Mouse (Mus musculus): Measurements from ENCODE around the gene Asic2. TPM values are rescaled to one million over a fixed set of nuclear protein-coding genes. Genes with fewer than 3 reads are reported as not detected.
"Not testable (repeated sequence)": the region's sequence is repeated elsewhere in the genome, so short reads cannot be mapped to it uniquely, and the experiment has no call there.

Asic2 gene
- polyA plus RNA-seq, 1 experiment from 2014 or later = 8.7 TPM

GRCm38 (mm10) chr11:81371545-81371944 is 596.7 kb downstream of the Asic2 start:
- H3K9me3 ChIP-seq (ENCODE audit: control insufficient read depth, low read length) = no peaks in the 10 kb centered on the region
- H3K4me2 ChIP-seq (ENCODE audit: low read length) = no peak overlapping the region
- H3K4me3 ChIP-seq (replicated peaks; ENCODE audit: low read length) = no peak overlapping the region
- WGBS = 57% methylated on average over 8 of the region's 8 CpGs
- H3K27me3 ChIP-seq (replicated peaks; ENCODE audit: control insufficient read depth, insufficient read depth, low read length) = no peaks in the 10 kb centered on the region
- no peak overlapping the region for H3K9ac ChIP-seq (replicated peaks; ENCODE audit: low read depth, low read length)
- ATAC-seq = no peak
- peaks cover 10% of the 10 kb centered on the region for H3K4me1 ChIP-seq (replicated peaks; ENCODE audit: control insufficient read depth, insufficient read depth, low read length)
- H3K36me3 ChIP-seq (ENCODE audit: control insufficient read depth, insufficient read depth) = no peaks in the 10 kb centered on the region
- H3K27ac ChIP-seq (ENCODE audit: low read length) = no peak overlapping the region

GRCm38 (mm10) chr11:81370426-81370810 is 597.8 kb downstream of the Asic2 start:
- WGBS = 24% methylated on average over 8 of the region's 8 CpGs
- 0 out of 2 replicates have a peak, but pooled peaks have one; percentile 47 for ATAC-seq
- Histone ChIP-seq H3K4me3 (replicated peaks; ENCODE audit: low read length) (no peak overlapping the region), H3K9ac (replicated peaks; ENCODE audit: low read depth, low read length) (no peak overlapping the region), H3K4me1 (replicated peaks; ENCODE audit: control insufficient read depth, insufficient read depth, low read length) (peaks cover 10% of the 10 kb centered on the region), H3K4me2 (ENCODE audit: low read length) (no peak overlapping the region), H3K9me3 (ENCODE audit: control insufficient read depth, low read length) (no peaks in the 10 kb centered on the region), H3K36me3 (ENCODE audit: control insufficient read depth, insufficient read depth) (no peaks in the 10 kb centered on the region), H3K27me3 (replicated peaks; ENCODE audit: control insufficient read depth, insufficient read depth, low read length) (no peaks in the 10 kb centered on the region), H3K27ac (ENCODE audit: low read length) (no peak overlapping the region)

- Histone ChIP-seq H3K27ac (ENCODE audit: low read length) (no peak overlapping the region), H3K4me2 (ENCODE audit: low read length) (no peak overlapping the region), H3K4me3 (replicated peaks; ENCODE audit: low read length) (no peak overlapping the region), H3K9me3 (ENCODE audit: control insufficient read depth, low read length) (no peaks in the 10 kb centered on the region), H3K36me3 (ENCODE audit: control insufficient read depth, insufficient read depth) (no peaks in the 10 kb centered on the region), H3K9ac (replicated peaks; ENCODE audit: low read depth, low read length) (no peak overlapping the region), H3K27me3 (replicated peaks; ENCODE audit: control insufficient read depth, insufficient read depth, low read length) (no peaks in the 10 kb centered on the region), H3K4me1 (replicated peaks; ENCODE audit: control insufficient read depth, insufficient read depth, low read length) (peaks cover 10% of the 10 kb centered on the region)
- 62% methylated on average over 10 of the region's 10 CpGs for WGBS
- no peak for ATAC-seq
These were observed 598.5 kb downstream of the Asic2 start for GRCm38 (mm10) chr11:81369497-81370425.

GRCm38 (mm10) chr11:81364442-81364841 is 603.8 kb downstream of the Asic2 start:
- H3K4me1 ChIP-seq (replicated peaks; ENCODE audit: control insufficient read depth, insufficient read depth, low read length) = peaks cover 4% of the 10 kb centered on the region; the same call in 1 of the 2 replicates
- no peaks in the 10 kb centered on the region for H3K36me3 ChIP-seq (ENCODE audit: control insufficient read depth, insufficient read depth)
- H3K4me3 ChIP-seq (replicated peaks; ENCODE audit: low read length) = no peak overlapping the region
- H3K9ac ChIP-seq (replicated peaks; ENCODE audit: low read depth, low read length) = no peak overlapping the region
- H3K9me3 ChIP-seq (ENCODE audit: control insufficient read depth, low read length) = no peaks in the 10 kb centered on the region
- no peaks in the 10 kb centered on the region for H3K27me3 ChIP-seq (replicated peaks; ENCODE audit: control insufficient read depth, insufficient read depth, low read length)
- H3K27ac ChIP-seq (ENCODE audit: low read length) = no peak overlapping the region
- WGBS = 95% methylated on average over 3 of the region's 3 CpGs
- H3K4me2 ChIP-seq (ENCODE audit: low read length) = no peak overlapping the region
- no peak for ATAC-seq

GRCm38 (mm10) chr11:81362461-81362860 is 605.8 kb downstream of the Asic2 start:
- Histone ChIP-seq H3K4me2 (ENCODE audit: low read length) (no peak overlapping the region), H3K36me3 (ENCODE audit: control insufficient read depth, insufficient read depth) (no peaks in the 10 kb centered on the region), H3K9ac (replicated peaks; ENCODE audit: low read depth, low read length) (no peak overlapping the region), H3K9me3 (ENCODE audit: control insufficient read depth, low read length) (no peaks in the 10 kb centered on the region), H3K27me3 (replicated peaks; ENCODE audit: control insufficient read depth, insufficient read depth, low read length) (no peaks in the 10 kb centered on the region), H3K4me3 (replicated peaks; ENCODE audit: low read length) (no peak overlapping the region), H3K4me1 (replicated peaks; ENCODE audit: control insufficient read depth, insufficient read depth, low read length) (peaks cover 4% of the 10 kb centered on the region; the same call in 1 of the 2 replicates), H3K27ac (ENCODE audit: low read length) (no peak overlapping the region)
- WGBS = 55% methylated on average over 3 of the region's 3 CpGs
- no peak for ATAC-seq

- Histone ChIP-seq H3K27ac (ENCODE audit: low read length) (no peak overlapping the region), H3K36me3 (ENCODE audit: control insufficient read depth, insufficient read depth) (no peaks in the 10 kb centered on the region), H3K9me3 (ENCODE audit: control insufficient read depth, low read length) (no peaks in the 10 kb centered on the region), H3K27me3 (replicated peaks; ENCODE audit: control insufficient read depth, insufficient read depth, low read length) (no peaks in the 10 kb centered on the region), H3K4me3 (replicated peaks; ENCODE audit: low read length) (no peak overlapping the region), H3K4me1 (replicated peaks; ENCODE audit: control insufficient read depth, insufficient read depth, low read length) (peaks cover 4% of the 10 kb centered on the region; the same call in 1 of the 2 replicates), H3K4me2 (ENCODE audit: low read length) (no peak overlapping the region), H3K9ac (replicated peaks; ENCODE audit: low read depth, low read length) (no peak overlapping the region)
- no peak for ATAC-seq
- 92% methylated on average over 4 of the region's 4 CpGs for WGBS
These were observed 607.2 kb downstream of the Asic2 start for GRCm38 (mm10) chr11:81361040-81361439.

GRCm38 (mm10) chr11:81350498-81350897 is 617.8 kb downstream of the Asic2 start:
- H3K4me1 ChIP-seq (replicated peaks; ENCODE audit: control insufficient read depth, insufficient read depth, low read length); H3K27me3 ChIP-seq (replicated peaks; ENCODE audit: control insufficient read depth, insufficient read depth, low read length); ATAC-seq; H3K4me3 ChIP-seq (replicated peaks; ENCODE audit: low read length); H3K27ac ChIP-seq (ENCODE audit: low read length); H3K36me3 ChIP-seq (ENCODE audit: control insufficient read depth, insufficient read depth); H3K4me2 ChIP-seq (ENCODE audit: low read length); H3K9me3 ChIP-seq (ENCODE audit: control insufficient read depth, low read length); H3K9ac ChIP-seq (replicated peaks; ENCODE audit: low read depth, low read length): not testable (repeated sequence)
- 71% methylated on average over 5 of the region's 6 CpGs for WGBS

GRCm38 (mm10) chr11:81331977-81332376 is 636.3 kb downstream of the Asic2 start:
- 89% methylated on average over 2 of the region's 2 CpGs for WGBS
- H3K4me3 ChIP-seq (replicated peaks; ENCODE audit: low read length) = no peak overlapping the region
- no peak overlapping the region for H3K4me2 ChIP-seq (ENCODE audit: low read length)
- H3K27me3 ChIP-seq (replicated peaks; ENCODE audit: control insufficient read depth, insufficient read depth, low read length) = no peaks in the 10 kb centered on the region
- no peak overlapping the region for H3K27ac ChIP-seq (ENCODE audit: low read length)
- no peaks in the 10 kb centered on the region for H3K9me3 ChIP-seq (ENCODE audit: control insufficient read depth, low read length)
- H3K4me1 ChIP-seq (replicated peaks; ENCODE audit: control insufficient read depth, insufficient read depth, low read length) = no peaks in the 10 kb centered on the region
- ATAC-seq = no peak
- H3K36me3 ChIP-seq (ENCODE audit: control insufficient read depth, insufficient read depth) = no peaks in the 10 kb centered on the region
- no peak overlapping the region for H3K9ac ChIP-seq (replicated peaks; ENCODE audit: low read depth, low read length)

GRCm38 (mm10) chr11:81330982-81331381 is 637.3 kb downstream of the Asic2 start:
- H3K4me1 ChIP-seq (replicated peaks; ENCODE audit: control insufficient read depth, insufficient read depth, low read length) = no peaks in the 10 kb centered on the region
- no peak overlapping the region for H3K4me3 ChIP-seq (replicated peaks; ENCODE audit: low read length)
- H3K9ac ChIP-seq (replicated peaks; ENCODE audit: low read depth, low read length) = no peak overlapping the region
- no peak overlapping the region for H3K27ac ChIP-seq (ENCODE audit: low read length)
- no peaks in the 10 kb centered on the region for H3K36me3 ChIP-seq (ENCODE audit: control insufficient read depth, insufficient read depth)
- no peak for ATAC-seq
- WGBS = 86% methylated on average over 3 of the region's 3 CpGs
- no peaks in the 10 kb centered on the region for H3K9me3 ChIP-seq (ENCODE audit: control insufficient read depth, low read length)
- no peak overlapping the region for H3K4me2 ChIP-seq (ENCODE audit: low read length)
- H3K27me3 ChIP-seq (replicated peaks; ENCODE audit: control insufficient read depth, insufficient read depth, low read length) = no peaks in the 10 kb centered on the region
